Mouse (Mus musculus): Measurements from ENCODE around the gene Lgals1.
A peak's percentile ranks its signal among the peaks of the same experiment; 100 is the strongest.

- TF ChIP-seq CTCF (IDR thresholded peaks at IDR 0.05; ENCODE audit: low read depth) (no peak), EP300 (optimal IDR thresholded peaks at IDR 0.05) (peak; percentile 48)
These were observed at the start of gene Lgals1 for GRCm38 (mm10) chr15:78926021-78926919.

All from stomach, postnatal 0 days (tissue).